Mouse (Mus musculus) lung, embryonic 15.5 days (tissue): Measurements from ENCODE around the gene Gga2. TPM values are rescaled to one million over a fixed set of nuclear protein-coding genes. Genes with fewer than 3 reads are reported as not detected.

Experiments
- ATAC-seq: fragments of 200-750 bp; cut with Nextera tagmentation; 2 replicates; pipeline ENCODE4 v1.8.0; 2017; ENCODE audit warnings: moderate number of reproducible peaks, borderline replicate concordance; ENCODE audit not compliant: low FRiP score, low TSS enrichment; ENCODE audit errors: extremely low read depth
- H3K27ac ChIP-seq: fragments of 300-500 bp; sonication (generic); 2 replicates; pipeline ENCODE4 v1.5.1; 2015; ENCODE audit warnings: moderate library complexity, mild to moderate bottlenecking, inconsistent platforms
- H3K27me3 ChIP-seq: fragments of 300-500 bp; sonication (generic); 2 replicates; pipeline ENCODE4 v1.6.1; 2015; ENCODE audit warnings: inconsistent platforms
- H3K36me3 ChIP-seq: fragments of 300-500 bp; sonication (generic); 2 replicates; pipeline ENCODE4 v1.6.1; 2015; ENCODE audit warnings: inconsistent platforms
- H3K4me1 ChIP-seq: fragments of 300-500 bp; sonication (generic); 2 replicates; pipeline ENCODE4 v1.6.1; 2015; ENCODE audit warnings: inconsistent platforms
- H3K4me2 ChIP-seq: fragments of 300-500 bp; sonication (generic); 2 replicates; pipeline ENCODE4 v1.6.1; 2015; ENCODE audit warnings: inconsistent platforms, mild to moderate bottlenecking, moderate library complexity
- H3K4me3 ChIP-seq: fragments of 300-500 bp; sonication (generic); 2 replicates; pipeline ENCODE4 v1.5.1; 2015; ENCODE audit warnings: mild to moderate bottlenecking, inconsistent platforms
- H3K9ac ChIP-seq: fragments of 300-500 bp; sonication (generic); 2 replicates; pipeline ENCODE4 v1.6.1; 2015; ENCODE audit warnings: inconsistent platforms
- H3K9me3 ChIP-seq: fragments of 300-500 bp; sonication (generic); 2 replicates; pipeline ENCODE4 v1.6.1; 2016; ENCODE audit warnings: inconsistent platforms
- WGBS: fragments of 180-500 bp; shearing (Covaris S2); methylation state at CpG from one replicate; pipeline ENCODE4 v1.1.7; 2015; 5-methylcytosine and 5-hydroxymethylcytosine counted together
- polyA plus RNA-seq: library from polyadenylated mRNA; unstranded; fragments of >200 nt; fragmentation: Nextera tagmentation; extraction: Ambion mirVana; gene quantifications from 2 replicates; pipeline ENCODE4 v1.2.1, GENCODE M21; 2015

The Gga2 gene
- polyA plus RNA-seq, 1 experiment from 2014 or later: 84.9 TPM

DNA sequence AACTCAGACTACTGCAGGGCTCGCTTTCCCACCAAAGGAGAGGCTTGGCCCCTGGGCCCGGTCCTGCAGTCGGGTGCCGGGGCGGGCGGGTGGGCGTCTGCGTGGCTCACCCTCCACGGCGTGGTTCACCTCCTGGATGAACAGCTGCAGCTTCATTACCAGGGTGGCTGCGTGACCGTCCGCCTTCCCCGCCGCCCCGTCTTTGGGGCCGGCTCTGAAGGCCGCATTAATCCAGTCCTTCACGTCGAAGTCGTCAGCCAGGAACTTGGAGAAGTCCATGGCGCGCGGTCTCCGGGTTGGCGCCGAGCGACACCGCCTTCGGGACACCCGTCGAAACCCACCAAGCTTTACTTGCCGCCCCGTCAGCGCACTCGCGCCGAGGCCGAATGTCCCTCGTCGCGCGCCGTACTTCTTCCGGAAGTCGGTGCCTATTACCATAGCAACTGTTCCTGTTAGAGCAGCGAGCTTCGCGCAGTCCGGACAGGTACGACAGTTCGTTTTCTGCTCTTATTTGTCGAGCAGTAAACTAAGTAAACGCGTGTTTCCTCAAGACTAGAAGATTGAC is 39.6 kb downstream of the Gga2 start, which contains the start of gene Cog7:
Cog7 (minus strand) TSS at position 405 of the 565 bp plus-strand sequence.
- Histone ChIP-seq H3K4me2 (peak within 1 kb of the TSS; percentile 67), H3K27me3 (no peaks in the 10 kb centered on the region), H3K4me1 (peaks cover 14% of the 10 kb centered on the region), H3K27ac (no peak within 1 kb of the TSS), H3K4me3 (peak within 1 kb of the TSS; percentile 88), H3K9ac (peak within 1 kb of the TSS; percentile 82), H3K36me3 (peaks cover 4% of the 10 kb centered on the region; the same call in 1 of the 2 replicates), H3K9me3 (no peaks in the 10 kb centered on the region)
- under 1% methylated on average over 55 of the region's 55 CpGs for WGBS
- ATAC-seq: peak; percentile 88

DNA sequence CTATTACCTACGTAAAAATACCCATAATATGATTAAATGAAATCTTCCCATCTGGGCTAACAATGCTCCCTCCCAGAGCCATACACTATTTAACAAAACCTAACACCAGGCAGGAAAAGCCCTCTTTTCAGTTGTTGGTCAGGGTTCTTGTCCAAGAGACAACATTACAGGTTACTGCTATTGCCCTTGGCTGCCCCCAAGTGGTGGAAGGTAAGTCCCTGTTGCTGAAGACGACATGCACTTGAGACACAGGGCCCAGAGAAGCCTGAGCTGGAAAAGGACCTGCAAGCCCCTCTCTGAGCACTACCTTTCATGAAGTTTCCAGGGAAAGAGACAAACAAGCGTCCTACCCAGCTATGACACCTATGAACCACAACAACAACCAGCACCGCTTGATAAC is 46.0 kb downstream of the Gga2 start:
- no peak for ATAC-seq
- peaks cover 22% of the 10 kb centered on the region for H3K36me3 ChIP-seq
- H3K4me2 ChIP-seq: no peak overlapping the region
- no peak overlapping the region for H3K9ac ChIP-seq
- H3K4me3 ChIP-seq: no peak overlapping the region
- H3K27ac ChIP-seq: no peak overlapping the region
- peaks cover 3% of the 10 kb centered on the region; the same call in 1 of the 2 replicates for H3K4me1 ChIP-seq
- WGBS: 51% methylated on average over 4 of the region's 4 CpGs
- no peaks in the 10 kb centered on the region for H3K9me3 ChIP-seq
- no peaks in the 10 kb centered on the region for H3K27me3 ChIP-seq

- Histone ChIP-seq H3K27ac (no peak overlapping the region), H3K9me3 (no peaks in the 10 kb centered on the region), H3K9ac (no peak overlapping the region), H3K27me3 (no peaks in the 10 kb centered on the region), H3K36me3 (peaks cover 18% of the 10 kb centered on the region), H3K4me2 (no peak overlapping the region), H3K4me3 (no peak overlapping the region), H3K4me1 (no peaks in the 10 kb centered on the region)
- 85% methylated on average over 3 of the region's 3 CpGs for WGBS
- no peak for ATAC-seq
Observed at GRCm38 (mm10) chr7:121971698-121972097, 49.3 kb downstream of the Gga2 start.

- H3K9me3 ChIP-seq: no peaks in the 10 kb centered on the region
- H3K4me2 ChIP-seq: no peak overlapping the region
- 69% methylated on average over 9 of the region's 9 CpGs for WGBS
- no peak overlapping the region for H3K27ac ChIP-seq
- no peaks in the 10 kb centered on the region for H3K4me1 ChIP-seq
- H3K36me3 ChIP-seq: peaks cover 18% of the 10 kb centered on the region
- no peak overlapping the region for H3K4me3 ChIP-seq
- H3K27me3 ChIP-seq: no peaks in the 10 kb centered on the region
- no peak for ATAC-seq
- H3K9ac ChIP-seq: no peak overlapping the region
Observed at GRCm38 (mm10) chr7:121970250-121970649, 50.8 kb downstream of the Gga2 start.

DNA sequence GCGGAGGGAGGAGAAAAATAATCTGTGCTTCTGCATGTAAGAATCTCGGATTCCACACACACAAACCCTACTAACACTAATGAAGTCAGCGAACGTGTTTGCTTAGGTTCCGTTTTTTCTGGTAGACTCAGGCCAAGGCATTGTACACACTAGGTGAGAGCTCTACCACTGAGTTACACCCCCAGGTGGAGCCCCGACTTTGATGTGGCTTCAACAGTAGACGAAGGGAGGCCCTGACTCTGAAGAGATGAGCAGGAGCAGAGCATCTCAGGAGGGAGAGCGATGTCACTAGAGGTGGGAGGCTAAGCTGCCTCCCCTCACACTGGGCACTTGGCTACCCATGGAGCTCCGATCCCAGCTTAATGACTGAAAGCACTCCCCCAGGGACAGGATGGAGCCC is 52.2 kb downstream of the Gga2 start:
- Histone ChIP-seq H3K4me2 (no peak overlapping the region), H3K27ac (no peak overlapping the region), H3K9me3 (no peaks in the 10 kb centered on the region), H3K4me1 (no peaks in the 10 kb centered on the region), H3K9ac (no peak overlapping the region), H3K4me3 (no peak overlapping the region), H3K27me3 (no peaks in the 10 kb centered on the region), H3K36me3 (peaks cover 12% of the 10 kb centered on the region)
- 79% methylated on average over 9 of the region's 9 CpGs for WGBS
- no peak for ATAC-seq

DNA sequence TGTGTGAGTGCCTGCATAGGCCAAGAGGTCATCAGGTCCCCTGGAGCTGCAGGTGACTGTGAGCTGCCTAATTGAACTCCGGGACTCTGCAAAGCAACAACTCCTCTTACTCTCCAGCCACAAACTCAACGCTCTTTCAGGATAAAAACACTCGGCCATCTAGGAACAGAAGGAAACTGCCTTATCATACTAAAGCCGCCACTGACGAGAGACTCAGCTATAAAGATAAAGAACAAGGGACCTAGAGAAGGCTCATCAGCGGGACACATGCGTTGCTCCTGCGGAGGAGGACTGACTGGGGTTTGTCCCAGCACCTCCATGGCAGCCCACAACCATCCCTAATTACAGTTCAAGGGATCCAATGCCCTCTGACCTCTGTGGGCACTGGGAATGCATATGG is 52.8 kb downstream of the Gga2 start:
- Histone ChIP-seq H3K4me2 (no peak overlapping the region), H3K9ac (no peak overlapping the region), H3K9me3 (no peaks in the 10 kb centered on the region), H3K4me1 (no peaks in the 10 kb centered on the region), H3K27me3 (no peaks in the 10 kb centered on the region), H3K27ac (no peak overlapping the region), H3K4me3 (no peak overlapping the region), H3K36me3 (peaks cover 15% of the 10 kb centered on the region)
- 73% methylated on average over 8 of the region's 8 CpGs for WGBS
- ATAC-seq: no peak

- ATAC-seq: no peak
- 89% methylated on average over 7 of the region's 7 CpGs for WGBS
- H3K9me3 ChIP-seq: no peaks in the 10 kb centered on the region
- H3K27ac ChIP-seq: no peak overlapping the region
- H3K4me2 ChIP-seq: no peak overlapping the region
- no peak overlapping the region for H3K9ac ChIP-seq
- H3K27me3 ChIP-seq: no peaks in the 10 kb centered on the region
- H3K4me3 ChIP-seq: no peak overlapping the region
- H3K36me3 ChIP-seq: peaks cover 28% of the 10 kb centered on the region; the same call in 1 of the 2 replicates
- H3K4me1 ChIP-seq: no peaks in the 10 kb centered on the region
Observed at GRCm38 (mm10) chr7:121966169-121966568, 54.9 kb downstream of the Gga2 start.

- 62% methylated on average over 6 of the region's 6 CpGs for WGBS
- no peaks in the 10 kb centered on the region for H3K9me3 ChIP-seq
- H3K4me3 ChIP-seq: no peak overlapping the region
- no peak overlapping the region for H3K4me2 ChIP-seq
- no peaks in the 10 kb centered on the region for H3K4me1 ChIP-seq
- peaks cover 19% of the 10 kb centered on the region; the same call in 1 of the 2 replicates for H3K36me3 ChIP-seq
- no peak overlapping the region for H3K9ac ChIP-seq
- H3K27me3 ChIP-seq: no peaks in the 10 kb centered on the region
- H3K27ac ChIP-seq: no peak overlapping the region
- no peak for ATAC-seq
Observed at GRCm38 (mm10) chr7:121963883-121964398, 57.1 kb downstream of the Gga2 start.

DNA sequence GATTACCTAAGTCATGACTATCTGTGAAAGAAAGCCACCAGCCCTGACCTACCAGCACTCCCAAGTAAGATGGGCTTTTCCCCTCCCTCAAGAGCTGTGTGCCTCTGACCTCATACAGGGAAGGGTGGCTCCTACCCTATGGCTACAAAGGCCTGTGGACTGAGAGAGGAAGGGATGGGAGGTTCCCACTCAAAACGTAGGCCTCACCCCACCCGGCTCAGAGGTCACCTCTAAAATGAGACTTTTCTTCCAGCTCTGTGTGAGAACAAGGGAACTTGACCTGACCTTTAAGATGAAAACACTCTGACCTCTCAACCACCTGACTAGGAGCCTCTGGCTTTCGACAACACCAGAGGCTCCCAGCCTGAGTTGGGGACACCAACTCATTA is 58.5 kb downstream of the Gga2 start:
- no peaks in the 10 kb centered on the region for H3K4me1 ChIP-seq
- H3K4me3 ChIP-seq: no peak overlapping the region
- no peaks in the 10 kb centered on the region for H3K27me3 ChIP-seq
- no peak overlapping the region for H3K4me2 ChIP-seq
- no peak overlapping the region for H3K9ac ChIP-seq
- no peak overlapping the region for H3K27ac ChIP-seq
- peaks cover 19% of the 10 kb centered on the region; the same call in 1 of the 2 replicates for H3K36me3 ChIP-seq
- H3K9me3 ChIP-seq: no peaks in the 10 kb centered on the region
- WGBS: 59% methylated on average over 3 of the region's 3 CpGs
- no peak for ATAC-seq

- peaks cover 19% of the 10 kb centered on the region; the same call in 1 of the 2 replicates for H3K36me3 ChIP-seq
- WGBS: 80% methylated on average over 7 of the region's 7 CpGs
- H3K4me3 ChIP-seq: no peak overlapping the region
- H3K27ac ChIP-seq: no peak overlapping the region
- H3K9me3 ChIP-seq: no peaks in the 10 kb centered on the region
- no peaks in the 10 kb centered on the region for H3K4me1 ChIP-seq
- no peak overlapping the region for H3K4me2 ChIP-seq
- H3K9ac ChIP-seq: no peak overlapping the region
- no peaks in the 10 kb centered on the region for H3K27me3 ChIP-seq
- no peak for ATAC-seq
Observed at GRCm38 (mm10) chr7:121961913-121962570, 59.0 kb downstream of the Gga2 start.

DNA sequence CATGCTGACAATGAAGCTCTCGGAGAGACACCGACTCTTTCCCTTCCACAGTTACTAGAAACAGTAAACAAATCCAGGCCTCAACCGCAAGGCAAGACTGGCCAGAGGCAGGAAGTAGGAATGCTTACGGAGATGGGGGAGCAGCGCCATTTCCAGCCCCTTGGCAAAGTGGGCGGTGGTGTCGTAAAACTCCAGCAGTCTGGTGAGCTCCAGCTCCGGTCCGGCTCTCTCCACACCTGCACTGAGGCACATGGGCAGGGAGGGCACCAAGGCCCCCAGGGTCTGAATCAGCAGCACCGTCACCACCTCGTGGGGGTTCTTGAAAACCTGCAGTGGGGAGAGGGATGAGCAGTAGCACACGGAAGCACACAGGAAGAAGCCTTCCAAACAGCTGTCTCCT is 65.2 kb downstream of the Gga2 start:
- no peaks in the 10 kb centered on the region for H3K4me1 ChIP-seq
- H3K9ac ChIP-seq: no peak overlapping the region
- H3K4me3 ChIP-seq: no peak overlapping the region
- H3K27ac ChIP-seq: no peak overlapping the region
- 69% methylated on average over 12 of the region's 12 CpGs for WGBS
- H3K36me3 ChIP-seq: peaks cover 16% of the 10 kb centered on the region; the same call in 1 of the 2 replicates
- H3K27me3 ChIP-seq: no peaks in the 10 kb centered on the region
- no peaks in the 10 kb centered on the region for H3K9me3 ChIP-seq
- ATAC-seq: no peak
- no peak overlapping the region for H3K4me2 ChIP-seq

DNA sequence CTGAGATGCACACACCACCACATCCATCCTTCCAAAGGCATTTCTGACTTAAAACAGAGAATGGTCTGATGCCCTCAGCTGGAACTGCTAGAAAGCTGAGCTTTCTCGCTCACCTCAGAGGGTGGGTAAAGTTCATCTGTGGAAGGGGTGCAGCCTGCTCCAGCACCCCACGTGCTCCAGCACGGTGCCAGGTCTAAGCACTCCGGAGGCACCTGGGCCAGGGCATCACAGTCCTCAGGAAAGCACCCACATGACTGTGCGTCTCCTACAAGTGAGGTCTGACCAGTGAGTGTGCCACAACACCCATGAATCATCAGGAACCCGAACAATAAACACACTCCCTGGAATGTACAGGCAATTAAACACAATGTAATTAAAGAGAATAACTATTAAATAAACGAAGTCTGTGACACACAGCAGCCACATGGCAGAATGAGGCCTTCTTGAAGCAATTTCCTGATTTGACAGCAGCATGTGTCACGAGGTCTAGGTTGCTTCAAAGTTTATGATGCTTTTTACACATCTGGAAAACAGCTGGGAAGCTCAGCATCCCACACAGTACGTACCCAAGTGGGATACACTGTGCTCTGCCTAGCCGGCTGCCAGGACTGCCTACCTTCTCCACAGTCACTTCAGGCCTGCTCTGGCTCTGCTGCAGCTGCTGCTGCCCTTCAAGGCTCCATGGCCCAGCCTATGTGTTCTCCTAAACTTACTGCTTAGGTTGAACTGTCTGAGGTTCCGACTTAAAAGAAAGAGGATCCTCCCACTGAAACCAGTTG is 65.9 kb downstream of the Gga2 start:
- 80% methylated on average over 11 of the region's 11 CpGs for WGBS
- no peak for ATAC-seq
- no peak overlapping the region for H3K27ac ChIP-seq

More for the DNA sequence above, 65.9 kb downstream of the Gga2 start:
- Histone ChIP-seq H3K4me1 (no peaks in the 10 kb centered on the region), H3K9ac (no peak overlapping the region), H3K9me3 (no peaks in the 10 kb centered on the region), H3K4me2 (no peak overlapping the region), H3K36me3 (peaks cover 19% of the 10 kb centered on the region; the same call in 1 of the 2 replicates), H3K27me3 (no peaks in the 10 kb centered on the region), H3K4me3 (no peak overlapping the region)
